Mouse (Mus musculus) spleen, adult 2 months (tissue): Measurements from ENCODE around the gene Clns1a.

Experiments
- CTCF ChIP-seq: fragments of 200-500 bp; IDR thresholded peaks from 2 replicates; pipeline ENCODE4 v1.5.1; 2011; ENCODE audit warnings: mild to moderate bottlenecking, inconsistent platforms; ENCODE audit not compliant: insufficient read depth, insufficient read length, insufficient replicate concordance; ENCODE audit errors: extremely low read depth
- POLR2A ChIP-seq: fragments of 200-500 bp; IDR thresholded peaks from 2 replicates; pipeline ENCODE4 v1.6.1; 2011; ENCODE audit warnings: low read depth, low read length, inconsistent platforms

GRCm38 (mm10) chr7:97709204-97709603 is 12.8 kb downstream of the Clns1a start:
- no peak for TF ChIP-seq POLR2A
- no peak for TF ChIP-seq CTCF
